Mouse (Mus musculus) lung, postnatal 36 days (tissue): ENCODE data around the gene Fstl3.

Source experiments
- DNase-seq: peaks from one replicate; pipeline ENCODE4 v3.0.0; 2022; ENCODE audit warnings: mixed read lengths

Gene Fstl3

DNA sequence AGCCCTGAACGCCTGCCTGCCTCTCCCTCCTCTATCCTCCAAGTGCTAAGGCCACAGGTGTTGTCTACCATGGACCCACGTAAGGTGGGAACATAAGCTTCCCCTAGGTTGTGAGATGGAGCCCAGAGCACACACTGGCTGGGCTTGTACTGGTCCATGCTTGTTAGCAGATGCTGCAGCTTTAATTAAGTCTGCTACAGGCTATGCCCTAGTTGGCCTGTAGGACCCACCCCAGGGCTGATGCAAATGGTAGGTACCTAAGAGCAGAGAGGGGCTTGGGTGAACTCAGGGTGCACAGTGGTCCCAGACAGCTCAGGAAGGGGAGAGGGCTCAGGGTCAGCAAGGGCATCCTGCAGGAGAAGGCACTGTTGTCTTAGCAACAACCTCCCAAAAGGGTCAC lies 12.5 kb downstream of the Fstl3 start:
- no peak for DNase-seq

DNA sequence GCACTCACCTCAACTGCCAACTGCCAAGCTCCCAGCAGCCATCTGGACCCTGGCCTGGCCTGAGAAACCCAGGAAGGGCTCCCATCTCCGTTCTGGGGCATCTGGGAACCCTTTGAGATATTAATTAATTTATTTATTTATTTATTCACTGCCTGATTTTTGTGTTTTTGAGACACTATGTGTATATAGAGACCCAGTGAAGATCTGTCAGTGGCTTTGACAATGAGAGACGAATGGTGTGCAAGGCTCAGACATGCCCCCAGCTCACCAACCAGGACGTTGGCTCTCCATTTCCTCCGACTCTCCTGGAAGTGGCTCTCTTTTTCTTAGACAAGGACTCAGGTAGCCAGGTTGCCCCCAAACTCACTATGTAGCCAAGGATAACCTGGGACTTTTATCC lies 13.8 kb downstream of the Fstl3 start, which contains the start of gene Prss57:
TSS of gene Prss57 (minus strand) at position 101 of the 400 bp plus-strand sequence.
- no peak for DNase-seq

DNA sequence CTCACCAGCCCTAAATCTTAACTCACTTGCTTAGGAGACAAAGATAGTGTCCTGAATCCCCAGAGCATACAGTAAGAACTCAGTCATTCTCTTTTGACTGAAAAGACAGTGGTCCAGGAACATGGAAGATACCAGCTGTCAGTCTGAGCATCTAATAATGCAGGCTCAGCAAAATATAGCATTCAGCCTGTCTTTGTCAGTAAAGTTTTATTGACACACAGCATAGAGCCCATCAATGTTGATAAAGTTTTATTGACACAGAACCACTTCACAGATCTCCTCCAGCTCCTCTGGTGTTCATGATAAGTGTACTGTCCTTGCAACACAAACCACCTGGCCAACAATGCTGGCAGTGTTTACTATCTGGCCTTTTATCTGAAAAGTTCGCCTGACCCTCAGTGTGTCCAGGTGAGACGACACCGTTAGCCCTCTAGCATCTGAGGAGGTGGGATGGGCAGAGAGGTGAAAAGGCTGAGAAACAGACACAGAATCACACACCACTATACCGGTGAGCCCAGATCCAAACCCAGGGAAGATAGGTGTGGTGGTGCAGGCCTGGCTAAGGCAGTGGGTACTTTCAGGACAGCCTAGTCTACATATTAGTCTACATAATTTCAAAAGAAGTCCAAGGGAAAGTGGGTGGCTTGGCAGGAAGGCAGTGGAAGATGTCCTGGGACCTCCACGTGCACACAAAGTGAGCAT lies 15.4 kb downstream of the Fstl3 start:
- DNase-seq = no peak

DNA sequence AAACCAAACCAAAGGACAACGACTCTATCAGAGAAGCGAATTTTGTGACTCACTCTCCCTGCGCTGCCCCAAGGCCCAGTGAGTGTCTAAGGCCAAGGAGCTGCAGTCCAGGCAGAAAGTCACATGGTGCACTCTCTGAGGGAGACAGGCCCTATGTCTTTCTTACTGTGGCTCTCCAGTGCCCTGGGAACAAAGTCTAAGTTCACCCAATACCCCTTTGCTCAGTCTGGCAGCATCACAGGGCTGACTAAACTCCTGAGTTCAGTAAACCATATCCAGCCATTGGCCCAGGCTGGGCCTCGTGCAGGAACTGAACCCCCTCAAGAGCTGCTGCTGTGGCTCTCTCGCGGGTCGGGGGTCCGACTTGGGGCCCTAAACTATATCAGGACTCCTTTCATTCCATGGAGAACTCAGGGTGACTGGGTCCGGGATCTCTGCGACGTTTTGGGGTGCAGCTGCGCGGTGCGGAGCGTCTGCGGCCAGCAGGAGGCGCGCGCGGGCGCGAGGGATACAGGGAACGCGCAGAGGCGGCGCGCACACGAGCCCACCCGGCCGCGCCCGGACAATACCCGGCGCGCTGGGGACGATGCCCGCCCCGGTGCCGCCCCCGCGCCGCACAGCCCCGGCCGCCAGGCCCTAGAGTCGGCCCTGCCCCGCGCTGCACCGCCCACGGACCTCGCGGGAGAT lies 16.1 kb downstream of the Fstl3 start, which contains the start of gene Palm:
TSS of gene Palm (plus strand) at position 522 of the 687 bp plus-strand sequence.
- DNase-seq = peak; percentile 78

DNA sequence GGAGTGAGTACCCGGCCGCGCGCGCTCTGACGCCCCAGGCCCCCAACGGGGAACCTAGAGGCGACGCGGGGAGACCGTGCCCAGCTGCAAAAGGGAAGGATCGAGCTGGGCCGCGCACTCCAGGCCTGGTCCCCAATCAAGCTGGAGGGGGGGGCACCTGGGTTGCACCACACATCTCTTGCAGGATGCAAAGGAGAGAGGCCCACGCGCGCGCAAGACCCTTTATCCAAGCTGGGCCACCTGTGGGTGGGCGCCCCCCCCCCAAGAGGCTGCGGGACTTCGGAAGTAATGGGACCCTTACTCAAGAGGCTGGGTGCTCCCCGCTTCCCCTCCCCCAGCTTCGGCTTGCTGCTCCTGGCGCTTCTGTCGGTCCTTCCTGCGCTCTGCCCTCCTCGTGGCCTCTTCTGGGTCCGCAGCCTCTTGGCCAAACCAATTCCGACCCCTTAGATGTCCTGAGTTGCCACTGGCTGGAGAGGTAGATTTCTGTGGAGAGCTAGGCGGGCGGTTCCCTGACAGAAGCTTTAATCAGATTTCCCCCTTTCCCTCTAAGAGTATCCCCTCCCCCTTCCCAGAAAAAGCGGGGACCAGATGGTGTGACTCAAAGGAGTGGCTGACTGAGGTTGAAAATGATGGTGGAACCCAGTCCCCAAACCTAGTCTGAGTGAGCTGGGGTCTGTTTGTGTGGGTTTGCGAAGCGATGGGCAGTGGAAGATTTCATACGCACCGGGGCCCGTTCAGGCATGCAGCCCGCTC lies 16.8 kb downstream of the Fstl3 start:
- DNase-seq = no peak

DNA sequence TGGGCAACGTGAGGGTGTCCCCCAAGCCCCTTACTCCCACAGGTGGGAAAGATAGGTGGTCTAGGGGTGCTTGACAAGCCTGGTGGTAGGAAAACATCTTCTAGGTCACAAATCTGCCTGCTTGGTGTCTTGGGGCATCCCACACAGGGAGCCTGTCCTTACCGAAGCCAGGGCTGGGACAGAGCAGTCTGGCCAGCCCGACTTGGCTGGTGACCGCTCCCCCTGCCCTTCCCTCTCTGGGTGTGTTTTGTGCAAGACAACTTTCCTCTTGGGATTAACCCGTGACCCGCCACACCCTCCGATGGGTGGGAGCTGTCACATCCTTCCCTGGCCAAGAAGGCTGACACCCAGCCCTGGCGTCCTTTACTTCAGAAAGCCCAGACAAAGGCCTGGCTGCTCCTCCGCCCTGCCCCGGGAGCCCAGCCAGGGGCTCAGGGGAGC lies 17.4 kb downstream of the Fstl3 start:
- peak; percentile 89 for DNase-seq

DNA sequence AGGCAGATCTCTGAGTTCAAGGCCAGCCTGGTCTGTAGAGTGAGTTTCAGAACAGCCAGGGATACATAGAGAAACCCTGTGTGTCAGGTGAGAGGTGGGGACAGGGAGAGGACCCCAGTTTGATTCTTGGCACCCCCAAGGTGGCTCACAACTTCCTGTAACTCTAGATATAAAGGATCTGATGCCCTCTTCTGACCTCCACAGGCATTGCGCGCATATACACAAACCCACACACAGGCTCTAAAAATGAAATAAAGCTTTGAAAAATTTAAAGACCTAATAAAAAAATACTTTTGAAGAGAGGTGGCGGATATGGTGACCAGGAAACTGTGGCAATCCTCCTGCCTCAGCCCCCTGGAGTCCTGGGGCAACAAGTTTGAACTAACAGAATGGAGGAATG lies 18.8 kb downstream of the Fstl3 start:
- no peak for DNase-seq

DNA sequence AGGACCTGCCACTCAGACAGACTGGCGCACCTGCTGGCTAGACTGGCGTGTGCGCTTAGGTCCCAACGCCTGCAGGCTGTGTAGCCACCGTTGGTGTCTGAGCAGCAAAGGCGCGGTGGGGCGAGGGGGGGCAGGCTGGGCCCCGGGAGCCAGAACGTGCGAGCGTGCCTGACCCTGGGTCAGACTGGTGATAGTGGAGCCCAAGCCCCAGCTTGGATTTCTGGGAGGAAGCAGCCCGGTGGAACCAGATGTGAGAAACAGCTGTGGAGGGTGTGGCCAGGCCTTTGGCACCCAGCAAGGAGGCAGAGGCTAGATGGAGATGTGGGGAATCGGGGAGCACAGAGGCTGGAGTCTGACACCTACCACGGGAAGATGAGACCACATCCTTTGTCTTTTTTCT lies 20.3 kb downstream of the Fstl3 start:
- DNase-seq = no peak

DNA sequence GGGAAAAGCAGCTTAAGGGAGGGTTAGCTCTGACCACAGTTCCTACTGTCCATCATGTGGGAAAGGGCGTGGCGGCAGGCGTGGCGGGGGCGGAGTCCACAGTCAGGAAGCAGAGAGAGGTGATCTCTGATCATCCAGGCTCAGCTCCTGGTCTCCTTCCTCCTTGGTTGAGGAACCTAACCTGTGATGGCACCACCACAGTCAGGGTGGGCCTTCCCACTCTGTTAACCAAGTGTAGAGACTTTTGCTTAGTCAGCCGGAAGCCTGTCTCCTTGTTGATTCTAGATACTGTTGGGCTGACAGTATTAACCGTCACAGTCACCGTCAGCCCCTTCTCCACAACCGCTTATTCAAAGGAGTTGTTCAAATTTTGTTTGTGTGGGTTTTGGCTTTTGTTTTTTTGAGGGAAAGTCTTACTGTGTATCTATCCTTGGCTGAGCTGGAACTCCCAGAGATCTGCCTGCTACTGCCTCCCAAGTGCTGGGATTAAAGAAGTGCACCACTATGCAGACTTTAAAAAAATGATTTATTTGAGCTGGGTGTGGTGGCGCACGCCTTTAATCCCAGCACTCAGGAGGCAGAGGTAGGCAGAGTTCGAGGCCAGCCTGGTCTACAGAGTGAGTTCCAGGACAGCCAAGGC lies 21.3 kb downstream of the Fstl3 start:
- peak; percentile 59 for DNase-seq

DNA sequence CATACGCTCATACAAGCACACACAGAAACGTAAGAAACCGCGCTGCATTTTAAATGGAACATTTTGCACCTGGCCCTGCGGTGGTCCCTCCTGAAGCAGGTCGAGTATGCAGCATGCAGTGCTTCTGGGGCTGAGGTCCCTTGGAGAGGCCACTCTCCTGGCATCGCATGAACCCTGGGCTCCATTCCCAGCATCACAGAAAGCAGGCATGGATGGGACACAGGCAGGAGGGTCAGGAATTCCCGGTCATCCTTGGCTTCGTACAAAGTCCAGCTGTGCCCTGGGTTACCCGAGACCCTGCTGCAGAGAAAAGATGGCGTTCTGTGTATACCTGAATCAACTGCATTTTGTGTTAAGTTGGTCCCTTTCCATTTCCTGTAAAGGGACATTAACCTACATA lies 23.4 kb downstream of the Fstl3 start:
- DNase-seq = no peak

DNA sequence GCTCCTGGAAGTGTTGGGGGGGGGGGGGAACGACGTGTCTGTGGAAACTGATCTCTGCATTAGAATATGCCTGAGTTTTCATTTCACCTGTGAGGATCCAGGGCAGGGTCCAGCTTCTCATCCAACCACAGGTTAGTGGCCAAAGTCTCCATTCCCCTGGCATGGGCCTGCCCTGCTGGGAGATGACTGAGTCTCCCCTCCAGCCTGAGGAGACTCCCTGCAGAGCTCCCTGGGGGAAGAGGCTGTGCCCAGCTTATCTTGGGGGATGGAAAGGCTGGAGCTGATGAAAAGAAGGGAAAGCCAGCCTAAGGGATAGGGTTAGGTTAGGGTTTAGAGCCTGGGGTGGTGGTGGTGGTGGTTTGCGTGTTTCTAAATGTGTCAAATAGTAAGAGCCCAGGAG lies 24.8 kb downstream of the Fstl3 start:
- DNase-seq = no peak

DNA sequence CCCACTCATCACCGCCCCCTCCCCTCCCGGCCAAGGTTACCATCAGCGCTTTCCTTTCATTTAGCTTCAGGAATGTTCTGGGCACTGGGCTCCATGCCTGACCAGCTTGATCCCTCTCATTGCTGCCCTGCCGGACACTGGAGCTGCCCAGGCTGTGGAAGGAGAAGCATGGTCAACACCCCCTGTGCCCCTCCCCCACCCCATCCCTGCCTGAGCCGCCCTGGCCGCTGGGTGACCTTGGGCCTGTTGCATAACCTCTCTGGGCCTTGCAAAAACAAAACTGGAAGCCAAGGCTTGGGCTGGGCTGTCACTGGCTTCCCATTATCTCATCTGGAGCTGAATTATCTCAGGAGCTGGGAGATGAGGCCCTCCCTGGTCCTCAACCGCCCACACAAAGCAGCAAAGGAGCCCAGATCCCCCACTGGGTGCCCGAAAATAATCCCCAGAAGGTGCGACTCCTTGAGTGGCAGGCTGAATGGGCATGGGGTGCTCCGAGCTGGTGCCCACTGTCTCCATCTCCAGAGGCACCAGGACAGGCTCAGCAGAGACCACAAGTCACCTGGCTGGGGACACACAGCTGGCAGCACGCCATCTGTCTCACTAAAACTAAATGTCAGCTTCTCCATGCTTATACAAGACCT lies 25.4 kb downstream of the Fstl3 start:
- peak; percentile 79 for DNase-seq

DNA sequence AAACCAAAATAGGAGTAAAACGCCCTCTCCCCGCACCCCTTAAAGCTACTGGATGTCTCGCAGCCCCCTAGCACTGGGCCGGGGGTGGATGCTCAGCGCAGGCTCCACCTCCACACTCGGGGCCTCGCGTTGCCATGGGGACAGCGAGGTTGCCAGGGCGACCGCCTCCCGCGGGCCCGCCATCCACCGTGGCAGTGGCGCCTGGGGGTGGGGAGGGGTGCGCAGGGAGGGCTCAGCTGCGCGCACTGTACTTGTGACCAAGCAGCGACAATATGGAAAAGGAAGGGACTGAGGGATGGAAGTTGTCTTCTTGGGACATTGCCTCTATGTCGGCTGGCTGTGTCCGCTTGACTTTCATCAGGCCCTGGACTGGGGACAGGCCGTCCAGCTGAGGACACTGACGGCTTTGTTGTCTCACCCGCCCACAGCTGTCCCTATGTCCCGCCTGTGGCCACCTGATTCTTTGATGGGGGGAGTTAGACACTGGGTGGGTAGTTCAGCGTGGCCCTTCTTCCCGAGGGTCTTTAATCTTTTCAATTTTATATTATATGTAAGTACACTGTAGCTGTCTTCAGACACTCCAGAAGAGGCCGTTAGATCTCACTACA lies 26.7 kb downstream of the Fstl3 start:
- no peak for DNase-seq

DNA sequence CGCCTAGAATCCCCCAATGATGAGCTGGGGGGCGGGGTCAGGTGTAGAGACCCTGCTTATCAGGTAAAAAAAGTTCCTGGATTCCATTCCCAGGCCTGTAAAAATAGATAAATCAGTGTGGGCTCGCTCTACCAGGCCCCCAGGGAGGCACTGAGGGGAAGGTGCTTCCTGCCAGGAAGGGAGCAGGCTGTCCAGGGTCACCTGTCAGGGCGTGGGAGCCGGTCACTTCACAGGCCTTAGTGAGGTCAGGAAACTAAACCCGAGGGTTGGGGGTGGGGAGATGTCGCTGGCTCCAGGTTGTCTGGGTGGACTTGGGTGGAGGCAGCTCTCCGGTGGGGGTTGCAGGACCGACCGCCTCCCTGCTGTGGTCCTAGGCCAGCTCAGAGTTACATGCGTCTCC lies 28.6 kb downstream of the Fstl3 start:
- no peak for DNase-seq

DNA sequence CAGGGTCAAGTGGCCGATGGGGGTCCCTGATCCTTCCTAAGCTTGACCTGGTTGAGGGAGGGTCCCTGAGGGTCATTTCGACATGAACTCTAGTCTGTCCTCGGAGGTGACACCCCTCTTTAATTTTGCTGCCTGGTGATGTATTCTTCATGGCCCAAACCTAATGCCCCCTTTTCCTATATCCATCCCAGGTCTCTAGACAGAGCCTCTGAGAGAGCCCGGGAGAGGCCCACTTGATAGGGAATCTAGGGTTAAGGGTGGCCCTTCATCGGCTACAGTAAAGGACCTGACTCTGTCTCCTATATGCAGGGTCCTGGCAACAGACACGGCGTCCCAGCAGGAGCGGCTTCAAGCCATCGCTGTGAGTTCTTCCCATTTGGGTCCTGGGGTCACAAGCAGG lies 29.3 kb downstream of the Fstl3 start:
- no peak for DNase-seq

DNA sequence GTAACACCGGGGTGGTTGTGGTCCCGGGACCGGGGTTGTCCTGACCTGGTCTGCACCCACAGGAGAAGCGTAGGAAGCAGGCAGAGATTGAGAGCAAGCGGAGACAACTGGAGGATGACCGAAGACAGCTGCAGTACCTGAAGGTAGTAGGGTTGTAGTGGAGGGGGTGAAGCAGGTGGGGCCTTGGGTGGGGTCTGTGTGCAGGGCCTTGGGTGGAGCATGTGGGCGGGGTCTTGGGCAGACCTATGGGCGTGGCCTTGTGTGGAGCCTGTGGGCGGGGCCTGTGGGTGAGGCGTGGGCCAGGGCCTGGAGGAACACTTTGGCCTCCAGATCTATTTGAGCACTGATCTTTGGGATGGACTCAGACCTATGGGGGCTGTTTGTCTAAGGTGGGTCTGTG lies 29.9 kb downstream of the Fstl3 start:
- DNase-seq = no peak

DNA sequence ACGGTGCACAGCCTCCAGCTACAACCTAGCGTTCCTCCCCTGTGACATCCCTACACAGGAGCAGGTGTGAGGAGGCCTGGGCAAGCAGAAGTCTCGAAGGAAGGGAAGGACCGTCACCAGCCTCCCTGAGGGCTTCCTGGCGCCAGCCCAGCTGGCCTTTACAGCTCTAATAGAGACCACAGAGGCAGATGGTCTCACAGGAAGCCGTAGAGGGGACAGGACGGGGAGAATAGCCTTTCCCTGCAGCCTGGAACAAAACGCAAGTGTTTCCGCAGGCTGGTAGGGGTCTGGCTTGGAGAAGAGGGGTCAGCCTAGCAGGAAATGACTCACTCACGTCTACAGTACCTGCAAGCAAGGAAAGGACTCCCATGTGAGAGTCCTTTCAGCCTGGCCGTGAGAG lies 30.8 kb downstream of the Fstl3 start:
- no peak for DNase-seq

DNA sequence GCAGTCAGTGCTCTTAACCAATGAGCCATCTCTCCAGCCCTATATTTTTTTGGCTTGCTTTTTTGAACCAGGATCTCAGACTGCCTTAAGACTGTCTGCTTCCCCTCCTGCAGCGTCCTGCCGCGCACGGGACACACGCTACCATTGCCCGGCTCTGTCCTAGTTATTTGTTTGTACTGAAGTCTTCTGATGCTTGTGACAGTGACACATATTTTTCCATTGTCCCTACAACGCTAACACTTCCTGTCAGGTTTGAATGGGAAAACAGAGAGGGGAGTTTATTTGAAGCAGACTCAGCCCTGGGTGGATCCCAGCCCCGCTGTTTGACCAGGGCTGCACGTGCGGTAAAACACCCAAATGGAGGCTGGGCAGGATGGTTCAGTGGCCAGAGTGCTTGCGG lies 31.7 kb downstream of the Fstl3 start:
- DNase-seq = peak; percentile 57

DNA sequence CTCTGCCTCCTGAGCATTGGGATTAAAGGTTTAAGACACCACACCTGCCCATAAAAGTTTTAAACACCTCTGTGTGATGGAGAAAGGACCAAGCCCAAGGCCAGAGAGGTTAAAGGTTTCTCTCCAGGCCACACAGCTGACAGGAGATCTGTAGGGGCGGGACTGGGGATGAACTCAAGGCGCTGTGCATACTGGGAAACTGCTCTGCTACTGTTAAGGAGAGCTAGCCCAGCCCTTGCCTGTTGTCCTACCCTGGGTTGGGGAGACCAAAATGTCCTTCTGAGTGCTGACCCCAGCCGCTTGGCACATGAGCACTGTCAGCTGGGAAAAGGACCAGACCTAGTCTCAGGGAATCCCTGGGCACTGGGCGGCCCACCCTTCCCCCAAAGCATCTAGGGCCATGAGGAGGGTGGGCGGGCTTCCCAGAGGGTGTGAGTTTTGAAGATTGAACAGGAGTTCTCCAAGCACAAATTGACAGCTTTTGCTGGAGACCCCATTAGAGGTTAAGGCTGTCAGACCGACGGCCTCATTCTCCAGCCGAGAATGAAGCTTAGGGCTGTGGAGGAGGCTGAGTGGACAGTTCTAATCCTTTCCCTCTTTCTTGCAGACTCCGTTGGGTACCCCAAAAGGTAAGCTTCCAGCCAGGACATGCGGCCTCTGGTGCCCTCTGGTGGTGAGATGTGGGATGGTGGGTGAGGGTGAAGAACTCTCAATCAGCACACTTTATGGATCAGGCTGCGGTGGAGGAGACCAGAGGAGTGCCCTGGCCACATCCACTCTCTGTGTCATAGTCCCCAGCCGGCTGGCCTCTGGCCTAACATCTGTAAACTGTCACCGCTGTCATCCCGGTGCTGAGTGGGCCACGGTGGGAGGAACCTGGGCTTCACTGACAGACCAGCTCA lies 34.9 kb downstream of the Fstl3 start:
- DNase-seq = peak; percentile 89

DNA sequence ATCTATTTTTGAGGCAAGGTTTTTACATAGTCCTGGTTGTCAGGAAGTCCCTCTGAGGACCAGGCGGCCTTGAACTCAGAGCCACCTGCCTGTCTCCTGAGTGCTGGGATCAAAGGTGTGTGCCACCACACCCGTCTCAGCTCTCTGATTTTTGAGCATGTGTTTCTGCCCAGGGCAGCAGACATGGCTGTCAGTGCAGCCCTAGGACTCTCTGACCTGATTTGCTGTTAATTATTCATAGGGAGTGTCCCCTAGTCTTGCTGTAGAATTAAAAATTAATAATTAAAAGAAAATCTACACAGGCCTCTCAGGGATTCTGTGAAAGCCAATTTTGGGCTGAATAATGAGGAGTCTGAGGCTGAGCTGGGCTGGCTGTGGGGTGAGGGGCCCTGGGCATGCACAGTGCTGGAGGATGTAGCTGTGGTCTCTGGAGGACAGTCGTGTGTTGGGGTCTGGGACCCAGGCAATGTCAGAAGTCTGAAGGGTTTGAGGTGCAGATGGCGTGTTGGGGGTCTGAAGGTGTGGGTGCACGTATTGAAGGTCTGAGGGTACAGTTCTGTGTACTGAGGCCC lies 37.3 kb downstream of the Fstl3 start:
- no peak for DNase-seq
